Mouse (Mus musculus) cortical plate, adult 2 months (tissue): ENCODE data around the gene Plcl1.

ENCODE experiments used
- CTCF ChIP-seq: fragments of 200-500 bp; IDR thresholded peaks from 2 replicates; pipeline ENCODE4 v1.5.1; 2011; ENCODE audit warnings: mild to moderate bottlenecking, control low read depth, low read length; ENCODE audit not compliant: insufficient read depth; ENCODE audit errors: extremely low read depth
- POLR2A ChIP-seq: fragments of 200-500 bp; IDR thresholded peaks from 2 replicates; pipeline ENCODE4 v1.6.1; 2011; ENCODE audit warnings: mild to moderate bottlenecking, low read length, control low read depth; ENCODE audit not compliant: insufficient read depth; ENCODE audit errors: extremely low read depth

DNA sequence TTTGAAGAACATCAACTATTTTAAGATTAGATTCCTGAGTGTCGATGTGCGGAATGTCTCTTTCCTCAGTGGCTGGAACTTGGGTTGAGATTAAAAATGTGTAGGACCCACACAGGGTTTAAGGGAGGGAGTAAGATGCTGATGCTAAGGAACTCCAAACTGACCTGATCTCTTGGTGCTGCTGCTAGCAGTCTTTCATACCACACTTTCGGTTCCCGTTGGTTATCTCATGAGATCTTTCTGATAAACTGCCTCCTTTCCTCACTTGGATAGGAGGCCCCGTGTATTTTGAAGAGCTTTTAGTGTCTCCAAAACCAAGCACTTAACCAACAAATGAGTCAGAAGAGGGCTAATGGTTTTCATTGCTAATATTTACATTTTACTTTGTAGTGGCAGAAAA, 30.9 kb downstream of the Plcl1 start:
- TF ChIP-seq POLR2A (no peak), CTCF (no peak)
